Mouse (Mus musculus): ENCODE measurements around the gene Bcl2l1.

The Bcl2l1 gene

GRCm38 (mm10) chr2:152757478-152757877, 74.0 kb downstream of the Bcl2l1 start:
- in situ Hi-C loops (cut with MboI; ENCODE audit: low pct_unique_long_range_greater_than_20kb in 1 of 2, low sequenced_read_pairs in 2 of 2, unreplicated experiment in 1 of 2), result no loop called here

DNA sequence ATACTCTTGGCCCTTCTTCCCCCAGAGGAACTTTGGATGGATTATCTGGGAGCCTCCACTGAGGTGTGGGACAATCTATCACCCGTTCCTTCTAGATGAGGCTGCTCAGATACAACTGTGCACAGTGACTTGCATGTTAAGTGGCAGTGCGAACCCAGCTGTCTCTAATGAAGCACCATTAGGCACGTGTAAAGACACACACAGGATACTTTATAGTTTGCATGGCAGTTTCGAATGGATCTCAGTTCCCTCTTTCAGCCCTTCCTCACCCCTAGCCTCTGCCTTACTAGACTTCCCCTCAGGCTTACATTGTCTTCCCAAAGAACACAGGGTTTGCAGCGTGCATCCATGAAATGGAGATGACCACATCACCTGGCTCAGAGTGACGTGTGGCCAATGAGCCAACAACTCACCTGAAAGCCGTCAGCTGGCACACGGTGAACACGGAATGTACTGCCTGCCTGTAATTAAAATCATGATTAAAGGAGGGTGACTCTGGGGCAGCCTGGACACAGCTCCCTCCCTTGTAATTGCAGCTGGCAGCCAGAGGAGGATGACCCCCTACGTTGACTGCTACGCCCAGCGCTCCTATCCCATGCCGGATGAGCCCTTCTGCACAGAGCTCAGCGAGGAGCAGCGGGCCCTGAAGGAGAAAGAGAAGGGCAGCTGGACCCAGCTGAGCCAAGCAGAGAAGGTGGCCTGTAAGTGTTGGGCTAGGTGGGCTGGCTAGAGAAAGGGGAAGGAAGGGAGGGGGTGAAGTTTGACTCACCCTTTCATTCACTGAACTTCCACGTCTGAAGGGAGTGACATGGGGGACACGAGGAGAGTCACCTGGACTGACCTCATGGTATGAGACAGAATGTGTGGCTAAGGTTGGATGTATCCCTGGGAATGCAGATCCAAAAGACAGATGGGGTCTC, 74.8 kb downstream of the Bcl2l1 start:
- in situ Hi-C loops (cut with MboI; ENCODE audit: low pct_unique_long_range_greater_than_20kb in 1 of 2, low sequenced_read_pairs in 2 of 2, unreplicated experiment in 1 of 2), result no loop called here

DNA sequence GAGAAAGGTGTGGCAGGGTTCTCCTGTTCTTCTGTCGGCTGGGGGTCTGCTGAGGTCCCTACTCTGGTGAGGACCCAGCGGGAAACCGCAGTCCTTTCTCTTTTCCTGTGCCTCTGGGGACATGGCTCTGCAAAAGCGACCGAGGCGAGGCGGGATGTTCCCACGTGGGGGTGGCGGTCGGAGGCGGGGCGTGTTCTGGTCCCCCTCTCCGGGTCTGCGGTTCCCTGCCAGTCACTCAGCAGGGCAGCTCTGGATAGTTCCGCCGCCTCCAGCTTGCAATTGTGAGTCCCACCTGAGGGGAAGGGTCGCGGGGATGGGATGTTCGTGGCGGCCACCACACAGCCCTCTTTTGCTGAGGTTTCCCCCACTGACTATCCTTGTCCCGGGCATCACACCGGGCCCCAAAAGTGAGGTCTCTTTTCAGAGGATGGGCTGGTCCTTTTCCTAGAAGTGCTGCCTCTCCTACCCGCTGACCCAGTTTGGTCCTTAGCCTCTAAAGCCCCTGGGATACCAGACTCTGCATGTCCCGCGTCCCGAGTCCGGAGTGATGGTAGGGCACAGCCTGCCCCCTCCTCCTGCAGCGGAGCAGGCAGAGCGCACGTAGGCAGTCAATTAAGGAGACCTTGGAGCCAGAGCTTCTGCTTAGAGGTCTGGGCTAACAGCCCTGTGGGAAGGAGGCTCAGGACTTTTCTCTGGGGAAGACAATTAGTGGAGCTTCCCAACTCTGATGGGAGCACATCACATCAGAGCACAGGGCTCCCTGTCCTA, 77.4 kb downstream of the Bcl2l1 start, which contains the start of gene Cox4i2:
Gene Cox4i2 (plus strand): TSS at position 230 of the 768 bp plus-strand sequence.
- in situ Hi-C loops (cut with MboI; ENCODE audit: low pct_unique_long_range_greater_than_20kb in 1 of 2, low sequenced_read_pairs in 2 of 2, unreplicated experiment in 1 of 2), result no loop called here

DNA sequence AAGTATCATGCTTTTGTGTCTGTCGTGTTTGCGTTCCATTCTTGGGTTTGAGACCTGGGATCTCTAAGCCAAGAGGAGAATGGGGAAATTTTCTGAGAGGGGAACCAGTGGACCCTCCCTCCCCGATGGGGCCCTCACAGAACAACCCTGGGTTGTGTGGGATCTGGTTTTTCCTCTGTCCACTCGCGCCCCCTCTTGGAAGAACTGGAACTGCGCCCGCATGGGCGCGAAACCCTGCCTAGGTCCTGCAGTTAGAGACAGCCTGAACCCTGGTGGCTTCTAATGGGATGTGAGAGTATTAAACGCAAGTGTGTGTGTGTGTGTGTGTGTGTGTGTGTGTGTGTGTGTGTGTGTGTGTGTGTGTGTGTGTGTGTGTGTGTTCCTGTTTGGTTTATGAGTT, 89.1 kb downstream of the Bcl2l1 start:
- in situ Hi-C loops (cut with MboI; ENCODE audit: low pct_unique_long_range_greater_than_20kb in 1 of 2, low sequenced_read_pairs in 2 of 2, unreplicated experiment in 1 of 2), result loop anchor here in 1 of 2 experiments (10.0 kb wide), 1 partner anchor 58 kb away; the partner anchor contains the start of gene Mcts2

DNA sequence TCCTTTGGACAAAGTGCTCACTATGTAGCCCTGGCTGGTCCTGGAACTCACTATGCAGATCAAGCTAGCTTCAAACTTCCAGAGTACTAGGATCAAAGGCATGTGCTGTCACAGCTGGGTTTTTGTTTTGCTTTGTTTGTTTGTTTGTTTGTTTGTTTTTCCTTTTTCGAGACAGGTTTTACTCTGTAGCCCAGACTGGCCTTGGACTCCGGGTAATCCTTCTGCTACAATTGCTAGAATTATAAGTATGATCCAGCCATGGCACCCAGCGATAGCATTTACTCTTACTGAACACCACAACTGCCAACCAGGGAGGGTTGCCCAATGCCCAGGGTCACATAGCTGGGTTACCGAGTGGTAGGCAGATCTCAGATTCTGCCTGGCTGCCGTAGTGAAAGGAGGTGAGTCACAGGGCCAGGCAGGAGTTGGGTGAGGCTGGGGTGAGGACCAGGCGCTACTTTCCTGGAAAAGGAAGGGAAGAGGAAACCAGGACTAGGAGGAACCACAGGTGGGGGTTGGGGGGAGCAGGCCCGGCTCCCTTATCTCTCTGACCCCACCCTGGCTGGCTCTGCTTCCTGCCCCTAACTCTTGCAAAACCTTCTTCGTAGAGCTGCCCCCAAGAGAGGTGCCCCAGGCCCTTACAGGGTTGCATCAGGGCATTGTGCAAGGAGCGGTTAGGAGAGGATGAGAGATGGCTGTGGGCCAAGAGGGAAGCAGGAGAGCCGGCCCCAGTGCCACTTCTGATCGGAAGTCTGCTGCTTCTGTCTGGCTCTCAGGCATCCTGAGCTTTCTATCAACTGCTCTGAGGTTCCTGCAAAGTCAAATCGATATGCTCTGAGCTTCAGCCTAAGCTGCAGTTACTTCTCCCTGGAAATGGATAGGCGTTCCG, 90.1 kb downstream of the Bcl2l1 start:
- in situ Hi-C loops (cut with MboI; ENCODE audit: low pct_unique_long_range_greater_than_20kb in 1 of 2, low sequenced_read_pairs in 2 of 2, unreplicated experiment in 1 of 2), result loop anchor here in 1 of 2 experiments (10.0 kb wide), 1 partner anchor 57 kb away; the partner anchor contains the start of gene Mcts2

GRCm38 (mm10) chr2:152740490-152740889, 91.0 kb downstream of the Bcl2l1 start:
- in situ Hi-C loops (cut with MboI; ENCODE audit: low pct_unique_long_range_greater_than_20kb in 1 of 2, low sequenced_read_pairs in 2 of 2, unreplicated experiment in 1 of 2), result loop anchor here in 1 of 2 experiments (10.0 kb wide), 1 partner anchor 56 kb away; the partner anchor contains the start of gene Mcts2

DNA sequence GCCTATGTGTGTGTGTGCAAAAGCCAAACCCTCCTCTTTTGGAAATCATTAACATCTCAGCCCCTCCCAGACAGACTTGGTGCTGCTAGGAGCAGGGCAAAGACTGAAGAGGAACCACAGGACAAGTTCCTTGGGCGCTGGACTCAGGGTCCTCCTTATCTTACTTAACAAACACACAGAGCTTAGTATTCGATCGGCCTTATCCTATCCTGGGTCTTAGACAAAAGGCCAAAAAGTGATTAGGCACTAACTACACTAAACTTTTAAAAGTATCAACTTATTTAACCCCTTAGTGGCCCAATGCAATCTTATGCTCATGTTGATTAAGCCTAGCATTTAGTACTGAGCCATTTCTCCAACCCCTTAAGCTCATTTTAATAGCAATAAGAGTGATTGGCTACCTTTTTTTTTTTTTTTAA, 91.7 kb downstream of the Bcl2l1 start:
- in situ Hi-C loops (cut with MboI; ENCODE audit: low pct_unique_long_range_greater_than_20kb in 1 of 2, low sequenced_read_pairs in 2 of 2, unreplicated experiment in 1 of 2), result loop anchor here (5.0 to 10.0 kb wide), 2 partner anchors 38 to 55 kb away; partner anchors contain the start of gene Mcts2 (in 1 of the 2)

DNA sequence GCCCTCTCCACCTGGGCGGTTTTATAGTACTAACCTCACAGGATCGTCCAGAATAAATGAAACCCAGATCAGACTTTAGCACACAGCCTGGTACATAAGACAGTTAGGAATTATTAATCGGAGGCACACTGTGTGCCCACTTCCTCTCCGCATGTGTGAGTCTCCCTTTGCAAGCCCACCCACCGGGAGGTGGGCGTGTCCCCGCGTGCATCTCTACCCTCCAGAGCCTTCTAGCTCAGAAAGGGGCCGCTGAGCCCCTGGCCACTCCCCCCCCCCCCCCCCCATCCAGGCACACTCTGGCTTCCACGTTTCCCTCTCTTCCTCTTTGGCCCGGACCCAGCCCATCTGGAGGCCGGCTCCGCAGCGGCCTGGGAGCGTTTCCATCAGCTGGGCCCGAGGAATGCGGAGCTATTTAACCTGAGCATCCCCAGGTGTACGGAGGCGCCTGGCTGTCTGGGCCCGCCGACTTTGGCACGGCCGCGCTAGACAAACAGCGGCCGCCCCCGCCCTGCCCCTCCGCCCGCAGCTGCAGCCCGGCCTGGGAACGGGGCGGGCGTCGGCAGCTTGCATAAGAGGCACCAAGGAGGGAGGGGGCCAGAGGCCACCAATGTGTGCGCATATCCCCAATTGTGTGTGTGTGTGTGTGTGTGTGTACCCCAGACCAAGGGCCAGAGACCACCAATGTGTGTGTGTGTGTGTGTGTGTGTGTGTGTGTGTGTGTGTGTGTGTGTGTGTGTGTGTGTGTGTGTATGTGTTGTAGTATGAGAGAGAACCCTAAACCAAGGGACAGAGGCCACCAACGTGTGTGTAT, 92.3 kb downstream of the Bcl2l1 start:
- in situ Hi-C loops (cut with MboI; ENCODE audit: low pct_unique_long_range_greater_than_20kb in 1 of 2, low sequenced_read_pairs in 2 of 2, unreplicated experiment in 1 of 2), result loop anchor here (5.0 kb wide), 1 partner anchor 37 kb away; no protein-coding TSS in a partner anchor

DNA sequence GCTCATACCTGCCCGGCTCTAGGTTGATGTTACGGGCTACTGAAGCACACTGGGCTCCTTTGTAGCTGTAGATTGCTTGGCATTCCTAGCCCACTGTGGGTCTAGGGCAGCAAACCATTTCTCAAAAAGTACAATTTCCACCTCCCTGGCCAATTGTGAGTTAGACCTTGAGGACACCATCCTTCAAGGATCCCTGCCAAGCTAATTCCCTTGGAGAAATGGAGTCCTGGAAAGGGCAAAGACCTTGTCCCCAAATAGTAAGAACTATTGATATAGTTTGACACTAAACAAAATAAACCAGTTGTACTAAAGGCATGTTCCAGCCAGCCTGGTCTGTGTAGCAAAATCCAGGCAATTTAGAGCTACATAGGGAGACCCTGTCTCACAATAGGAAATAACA, 93.2 kb downstream of the Bcl2l1 start:
- in situ Hi-C loops (cut with MboI; ENCODE audit: low pct_unique_long_range_greater_than_20kb in 1 of 2, low sequenced_read_pairs in 2 of 2, unreplicated experiment in 1 of 2), result loop anchor here (5.0 kb wide), 1 partner anchor 36 kb away; no protein-coding TSS in a partner anchor

- in situ Hi-C loops (cut with MboI; ENCODE audit: low pct_unique_long_range_greater_than_20kb in 1 of 2, low sequenced_read_pairs in 2 of 2, unreplicated experiment in 1 of 2), result loop anchor here (5.0 kb wide), 1 partner anchor 35 kb away; no protein-coding TSS in a partner anchor
These were observed 94.0 kb downstream of the Bcl2l1 start for GRCm38 (mm10) chr2:152737306-152738221.

DNA sequence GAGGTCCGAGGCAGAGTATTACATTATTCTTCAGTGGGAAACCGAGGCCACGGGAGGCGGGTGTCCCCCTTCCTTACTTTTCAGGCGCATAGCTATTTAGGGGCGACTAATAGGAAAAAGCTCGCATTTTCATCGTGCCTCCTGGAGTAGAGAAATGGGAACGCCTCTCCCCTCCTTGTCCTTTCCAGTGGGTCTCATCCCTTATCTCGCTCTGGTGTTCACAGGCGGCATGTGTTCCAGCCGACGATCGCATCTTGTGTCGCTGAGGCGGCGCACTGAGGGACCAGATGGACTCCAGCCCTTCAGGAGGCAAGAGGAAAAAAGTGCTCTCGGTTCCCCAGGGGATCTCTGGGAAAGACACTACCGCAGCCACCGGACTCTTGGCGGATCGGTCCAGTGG, 94.8 kb downstream of the Bcl2l1 start:
- in situ Hi-C loops (cut with MboI; ENCODE audit: low pct_unique_long_range_greater_than_20kb in 1 of 2, low sequenced_read_pairs in 2 of 2, unreplicated experiment in 1 of 2), result loop anchor here (5.0 kb wide), 1 partner anchor 34 kb away; no protein-coding TSS in a partner anchor

DNA sequence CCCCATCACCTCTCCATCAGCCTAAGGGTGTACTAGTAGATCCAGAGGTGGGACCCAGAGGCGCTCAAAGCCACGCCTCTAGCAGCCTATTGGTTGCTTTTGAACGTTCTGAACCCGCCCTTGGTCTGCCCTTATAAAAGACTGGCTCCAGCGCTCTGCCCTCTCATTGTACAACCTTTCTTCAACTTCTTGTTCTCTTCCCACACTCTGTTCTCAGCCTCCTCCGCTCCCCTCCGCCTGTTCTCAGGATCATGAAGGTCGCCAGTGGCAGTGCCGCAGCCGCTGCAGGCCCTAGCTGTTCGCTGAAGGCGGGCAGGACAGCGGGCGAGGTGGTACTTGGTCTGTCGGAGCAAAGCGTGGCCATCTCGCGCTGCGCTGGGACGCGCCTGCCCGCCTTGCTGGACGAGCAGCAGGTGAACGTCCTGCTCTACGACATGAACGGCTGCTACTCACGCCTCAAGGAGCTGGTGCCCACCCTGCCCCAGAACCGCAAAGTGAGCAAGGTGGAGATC, 95.4 kb downstream of the Bcl2l1 start, which contains the start of gene Id1:
Gene Id1 (plus strand): TSS at position 162 of the 512 bp plus-strand sequence.
- in situ Hi-C loops (cut with MboI; ENCODE audit: low pct_unique_long_range_greater_than_20kb in 1 of 2, low sequenced_read_pairs in 2 of 2, unreplicated experiment in 1 of 2), result loop anchor here (5.0 kb wide), 1 partner anchor 34 kb away; no protein-coding TSS in a partner anchor

GRCm38 (mm10) chr2:152734984-152735383, 96.5 kb downstream of the Bcl2l1 start:
- in situ Hi-C loops (cut with MboI; ENCODE audit: low pct_unique_long_range_greater_than_20kb in 1 of 2, low sequenced_read_pairs in 2 of 2, unreplicated experiment in 1 of 2), result loop anchor here (5.0 kb wide), 1 partner anchor 33 kb away; no protein-coding TSS in a partner anchor

DNA sequence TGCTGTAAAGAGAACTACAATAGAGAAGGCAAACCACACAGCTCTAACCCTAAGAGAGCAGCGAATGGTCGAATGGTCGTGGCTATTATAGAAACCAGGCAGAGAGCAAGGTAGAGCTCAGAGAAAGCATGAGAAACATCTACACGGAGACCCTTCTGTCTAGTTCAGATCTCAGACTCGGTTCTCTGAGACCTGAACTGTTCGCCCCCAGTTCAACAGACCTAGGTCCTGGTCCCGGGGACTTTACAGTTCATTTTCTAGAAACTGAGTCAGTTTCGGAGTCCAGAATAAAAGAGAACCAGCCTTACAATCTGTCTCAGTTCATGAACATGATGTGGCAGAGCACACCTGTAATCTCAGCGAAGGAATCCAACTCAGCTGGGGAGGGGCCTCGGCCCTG, 97.0 kb downstream of the Bcl2l1 start:
- in situ Hi-C loops (cut with MboI; ENCODE audit: low pct_unique_long_range_greater_than_20kb in 1 of 2, low sequenced_read_pairs in 2 of 2, unreplicated experiment in 1 of 2), result no loop called here

DNA sequence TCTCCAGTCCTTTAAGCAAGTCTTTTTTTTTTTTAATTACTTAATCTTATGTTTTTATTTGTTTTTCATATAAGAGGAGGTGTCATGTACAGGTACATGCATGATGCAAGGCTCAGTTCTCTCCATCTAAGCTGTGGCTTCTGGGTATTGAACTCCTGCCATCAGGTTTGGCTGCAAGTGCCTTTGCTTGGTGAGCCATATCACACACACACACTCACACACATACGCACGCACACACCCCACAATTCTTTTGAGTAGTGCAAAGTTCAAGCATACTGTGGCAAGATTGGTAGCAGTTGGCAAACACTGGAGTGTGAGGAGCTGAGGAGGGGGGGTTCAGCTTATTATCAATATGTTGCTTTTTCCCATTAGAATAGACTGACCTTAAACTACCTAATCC, 98.3 kb downstream of the Bcl2l1 start:
- in situ Hi-C loops (cut with MboI; ENCODE audit: low pct_unique_long_range_greater_than_20kb in 1 of 2, low sequenced_read_pairs in 2 of 2, unreplicated experiment in 1 of 2), result no loop called here
